Mouse (Mus musculus): ENCODE measurements at regions not wholly inside any gene's neighbourhood (a gene's known extent, or its start where the extent isn't known, plus 50 kb on each side); places are given as distances from the start of the nearest gene placed in this dataset.

DNA sequence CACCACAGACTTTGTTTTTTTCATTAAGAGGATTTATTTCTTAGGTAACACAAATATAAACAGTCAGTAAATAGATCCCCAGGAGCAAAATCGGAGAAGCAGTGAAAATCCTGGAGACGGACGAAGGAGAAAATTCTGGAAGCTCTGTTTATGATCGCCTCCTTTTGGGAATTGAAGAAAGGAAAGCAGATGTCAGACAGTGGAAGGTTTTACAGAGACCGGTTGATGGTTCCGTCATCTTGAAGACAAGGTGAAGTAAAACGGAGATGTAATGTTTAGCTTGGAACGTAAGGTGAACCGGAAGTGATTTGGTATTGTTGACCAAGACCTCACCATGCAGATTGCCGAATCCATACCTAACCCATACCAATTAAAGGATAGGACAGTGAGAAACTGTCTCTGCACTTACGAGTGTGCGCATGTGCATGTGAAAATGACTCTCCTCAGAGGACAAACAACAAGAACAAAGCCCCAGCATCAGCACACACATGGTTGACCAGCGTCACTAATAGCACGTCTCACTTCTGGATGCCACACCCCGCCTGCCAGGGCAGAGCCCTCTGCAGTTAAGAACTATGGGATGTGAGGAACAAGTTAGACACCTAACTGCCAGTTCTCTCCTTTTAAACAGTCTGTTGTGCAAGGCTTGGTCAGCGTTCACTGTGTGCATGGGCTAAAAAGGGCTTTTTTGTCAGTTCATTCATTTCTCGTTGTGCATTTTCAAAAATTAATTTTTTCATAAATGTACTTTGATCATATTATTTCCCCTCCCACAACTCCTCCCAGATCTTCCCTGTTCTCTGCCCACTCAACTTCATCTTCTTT is 62.4 kb upstream of the Cpsf6 start:
- TF ChIP-seq CTCF (IDR thresholded peaks at IDR 0.05; ENCODE audit: control insufficient read depth, insufficient read depth, insufficient replicate concordance, low read depth, low read length) (no peak), POLR2A (IDR thresholded peaks at IDR 0.05; ENCODE audit: control insufficient read depth, low read depth, low read length) (no peak)

Measured in testis, adult 2 months (tissue).